Mouse (Mus musculus) C2C12 (cell line): ENCODE results near the gene Col4a2.

ENCODE experiments used
- CTCF ChIP-seq: IDR thresholded peaks from one replicate; pipeline ENCODE4 v1.5.1; 2011; ENCODE audit not compliant: control insufficient read depth, insufficient read depth, insufficient read length
- MYOG ChIP-seq: IDR thresholded peaks from one replicate; pipeline ENCODE4 v1.6.1; 2011; ENCODE audit not compliant: control insufficient read depth, insufficient read length; ENCODE audit errors: extremely low read depth

DNA sequence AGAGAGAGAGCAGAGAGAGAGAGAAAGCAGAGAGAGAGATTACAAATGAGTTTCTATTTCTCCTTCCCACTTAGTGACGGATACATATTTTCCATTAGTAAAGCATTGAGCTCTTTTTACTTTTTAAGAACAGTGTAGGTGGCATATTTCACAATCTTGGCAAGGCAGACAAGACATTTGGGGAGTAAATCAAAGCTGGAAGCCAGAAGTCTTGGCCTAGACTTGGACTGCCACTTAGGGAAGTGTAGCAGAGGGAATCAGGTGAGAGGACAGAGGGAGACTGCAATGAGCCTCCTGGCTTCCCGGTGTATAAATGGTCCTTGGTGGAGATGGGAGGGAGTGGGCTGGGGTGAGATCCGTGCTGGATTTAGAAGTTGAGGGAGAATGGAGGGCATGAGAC lies 70.3 kb downstream of the Col4a2 start:
- no peak for TF ChIP-seq CTCF
- no peak for TF ChIP-seq MYOG
